Mouse (Mus musculus) kidney, postnatal 25 days (tissue): Measurements from ENCODE around the gene Bbs12.

Experiments
- DNase-seq, 2 experiments: peaks; one replicate each; pipeline ENCODE4 v3.0.0; 2021; ENCODE audit warnings: mixed read lengths in 2 of 2

Bbs12 gene

GRCm38 (mm10) chr3:37326627-37327026 lies 14.3 kb downstream of the Bbs12 start:
- DNase-seq: no peak

GRCm38 (mm10) chr3:37328489-37328888 lies 16.1 kb downstream of the Bbs12 start:
- no peak for DNase-seq

- DNase-seq: no peak
Measured at GRCm38 (mm10) chr3:37329963-37330362, 17.6 kb downstream of the Bbs12 start.

GRCm38 (mm10) chr3:37331999-37332449 lies 19.7 kb downstream of the Bbs12 start:
- DNase-seq: no peak

- DNase-seq: no peak
Measured at GRCm38 (mm10) chr3:37334053-37334452, 21.7 kb downstream of the Bbs12 start.

- DNase-seq: peak in 1 of 2 experiments; percentile 6
Measured at GRCm38 (mm10) chr3:37341110-37341509, 28.8 kb downstream of the Bbs12 start.

- no peak for DNase-seq
Measured at GRCm38 (mm10) chr3:37342811-37343210, 30.5 kb downstream of the Bbs12 start.

- DNase-seq: no peak
Measured at GRCm38 (mm10) chr3:37347671-37348070, 35.3 kb downstream of the Bbs12 start.

- DNase-seq: peak; percentile 27 to 46
Measured at GRCm38 (mm10) chr3:37348221-37349165, 36.1 kb downstream of the Bbs12 start, which contains the start of gene Fgf2. Gene Fgf2 (plus strand): TSS chr3:37348346.

GRCm38 (mm10) chr3:37349166-37349548 lies 36.8 kb downstream of the Bbs12 start:
- no peak for DNase-seq

- DNase-seq: no peak
Measured at GRCm38 (mm10) chr3:37350386-37350785, 38.0 kb downstream of the Bbs12 start.

- DNase-seq: no peak
Measured at GRCm38 (mm10) chr3:37353951-37354481, 41.7 kb downstream of the Bbs12 start.

- DNase-seq: no peak
Measured at GRCm38 (mm10) chr3:37354737-37355136, 42.4 kb downstream of the Bbs12 start.

GRCm38 (mm10) chr3:37360729-37361128 lies 48.4 kb downstream of the Bbs12 start:
- DNase-seq: no peak

- DNase-seq: no peak
Measured at GRCm38 (mm10) chr3:37365144-37365543, 52.8 kb downstream of the Bbs12 start.

- DNase-seq: no peak
Measured at GRCm38 (mm10) chr3:37365976-37366375, 53.6 kb downstream of the Bbs12 start.

- no peak for DNase-seq
Measured at GRCm38 (mm10) chr3:37366381-37367053, 54.2 kb downstream of the Bbs12 start.

GRCm38 (mm10) chr3:37370407-37370806 lies 58.1 kb downstream of the Bbs12 start:
- DNase-seq: no peak
